Mouse (Mus musculus): ENCODE measurements at regions not wholly inside any gene's neighbourhood (a gene's known extent, or its start where the extent isn't known, plus 50 kb on each side); places are given as distances from the start of the nearest gene placed in this dataset.
"Not testable (repeated sequence)": the region's sequence is repeated elsewhere in the genome, so short reads cannot be mapped to it uniquely, and the experiment has no call there.

DNA sequence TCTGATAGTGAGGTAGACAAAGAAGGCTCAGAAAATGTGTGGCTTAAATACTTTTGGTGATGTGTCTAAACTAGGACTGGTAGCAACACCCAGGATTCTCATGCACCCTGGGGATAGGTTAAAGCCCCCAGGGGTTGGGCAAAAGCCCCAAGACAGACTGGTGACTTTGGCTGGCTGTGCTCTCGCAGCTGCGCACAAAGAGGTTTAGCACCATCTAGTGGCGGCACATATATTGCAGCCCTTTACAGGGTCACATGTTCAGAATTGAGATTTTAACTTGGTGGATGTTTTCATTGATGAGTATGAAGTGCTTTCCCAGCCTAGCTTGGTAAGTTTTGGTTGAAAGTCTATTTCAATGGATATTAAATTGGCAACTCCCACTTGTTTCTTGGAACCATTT is 167.3 kb downstream of the Gm44 start:
- DNase-seq, result peak; percentile 6

DNA sequence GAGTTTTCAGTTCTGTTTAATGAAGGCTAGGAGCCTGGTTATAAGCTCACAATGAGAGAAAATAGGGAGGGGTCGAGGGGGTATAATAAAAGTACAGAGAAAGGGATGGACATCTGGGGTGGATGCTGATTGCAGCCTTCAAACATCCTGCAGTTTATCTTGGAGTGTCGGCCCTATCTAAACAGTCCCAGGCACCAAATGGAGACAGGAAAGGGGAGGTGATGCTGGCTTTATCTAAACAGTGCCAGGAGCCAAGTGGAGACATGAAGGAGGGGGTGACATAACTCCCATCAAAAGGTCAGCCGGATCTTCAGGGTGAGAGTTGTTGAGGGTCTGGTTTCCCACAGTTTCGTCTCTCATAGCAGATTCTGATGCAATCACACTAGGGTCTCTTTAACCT is 193.2 kb downstream of the Gm44 start:
- DNase-seq, result not testable (repeated sequence)
